Mouse (Mus musculus) ovary, postnatal 14 days (tissue): Measurements from ENCODE around the gene Myo1d.

Experiments used
- DNase-seq: peaks from one replicate; pipeline ENCODE4 v3.0.0; 2022; ENCODE audit warnings: low spot score

Gene Myo1d

DNA sequence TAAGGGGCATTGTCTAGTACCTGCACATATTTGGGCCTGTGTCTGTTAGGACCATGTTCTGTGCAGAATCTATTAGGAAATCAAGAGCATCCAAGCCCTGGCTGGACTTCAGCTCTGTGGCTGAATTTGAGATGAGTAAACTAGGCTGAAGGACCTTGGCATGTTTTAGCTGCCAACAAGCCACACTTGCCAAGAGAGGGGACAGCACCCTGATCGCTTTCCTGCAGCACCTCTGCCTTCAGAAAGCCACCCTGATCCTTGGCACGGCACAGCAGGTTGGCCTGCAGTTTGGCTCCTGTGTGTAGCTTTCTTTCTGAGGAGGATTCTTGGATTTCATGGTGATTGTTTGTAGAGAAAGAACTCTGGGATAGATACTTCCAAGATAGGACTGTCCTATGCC lies 1.7 kb upstream of the Myo1d start:
- DNase-seq = no peak

DNA sequence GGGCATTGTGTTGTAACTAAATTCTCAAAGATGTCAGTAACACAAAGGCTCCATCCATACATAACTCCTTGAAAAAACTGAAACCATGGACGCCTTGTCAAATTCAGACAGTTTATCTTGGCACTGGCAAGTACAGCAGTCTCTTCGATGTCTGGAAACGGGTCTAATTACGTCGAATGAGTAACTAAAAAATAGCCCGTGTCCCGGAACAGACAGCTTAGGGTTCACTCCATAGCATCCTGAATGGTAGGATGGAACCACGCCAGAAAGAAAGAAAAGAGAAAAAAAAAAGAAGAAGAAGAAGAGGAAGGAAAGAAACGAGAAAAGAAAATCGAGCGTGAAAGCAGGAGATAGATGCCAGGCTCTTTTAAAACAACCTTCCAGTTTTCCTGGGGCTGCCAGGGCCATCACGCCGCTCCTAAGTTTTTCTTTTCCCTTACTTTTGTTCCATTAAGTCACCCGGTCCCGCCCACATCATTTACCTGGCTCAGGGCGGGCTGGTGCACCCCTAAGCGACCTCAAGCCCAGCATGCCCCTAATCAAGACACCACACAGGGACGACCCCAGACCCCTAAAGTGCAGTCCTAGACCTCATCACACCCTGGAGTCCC lies 804 bp downstream of the Myo1d start:
- DNase-seq = no peak

DNA sequence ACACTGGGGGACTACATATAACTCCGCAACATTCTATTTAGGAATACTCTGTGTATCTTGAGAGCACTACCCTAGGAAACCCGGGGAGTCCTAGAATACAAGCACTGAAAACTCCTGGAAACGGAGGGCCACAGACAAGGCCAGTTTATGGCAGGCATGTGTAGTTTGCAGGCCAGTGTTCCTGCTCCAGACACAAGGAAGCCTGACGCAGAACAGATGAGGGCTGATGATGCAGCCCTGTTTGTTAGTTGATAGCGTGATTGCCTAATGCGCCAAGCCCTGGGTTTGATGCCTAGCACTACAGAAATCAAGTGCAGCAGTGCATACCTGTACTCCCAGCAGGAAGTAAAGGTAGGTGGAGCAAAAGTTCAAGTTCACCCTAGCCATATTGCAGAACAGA lies 1.7 kb downstream of the Myo1d start:
- no peak for DNase-seq

DNA sequence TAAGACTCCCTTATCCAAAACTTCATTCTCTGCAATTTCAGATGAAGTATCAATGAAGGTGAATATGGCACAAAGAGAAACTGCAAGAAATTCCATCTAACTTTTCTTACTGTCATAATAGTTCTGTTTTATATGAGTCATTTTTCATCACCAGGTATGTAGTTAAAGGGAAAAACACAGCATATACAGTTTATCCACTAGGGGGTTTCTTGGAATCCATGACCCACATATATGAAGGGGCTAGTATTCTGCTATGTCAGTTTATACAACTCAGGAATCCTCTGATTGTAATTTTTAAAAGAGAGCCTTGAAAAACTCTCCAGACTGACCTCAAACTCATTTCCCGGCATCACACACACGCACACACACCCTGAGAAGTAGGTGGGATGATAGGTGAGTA lies 2.1 kb downstream of the Myo1d start:
- DNase-seq = no peak

DNA sequence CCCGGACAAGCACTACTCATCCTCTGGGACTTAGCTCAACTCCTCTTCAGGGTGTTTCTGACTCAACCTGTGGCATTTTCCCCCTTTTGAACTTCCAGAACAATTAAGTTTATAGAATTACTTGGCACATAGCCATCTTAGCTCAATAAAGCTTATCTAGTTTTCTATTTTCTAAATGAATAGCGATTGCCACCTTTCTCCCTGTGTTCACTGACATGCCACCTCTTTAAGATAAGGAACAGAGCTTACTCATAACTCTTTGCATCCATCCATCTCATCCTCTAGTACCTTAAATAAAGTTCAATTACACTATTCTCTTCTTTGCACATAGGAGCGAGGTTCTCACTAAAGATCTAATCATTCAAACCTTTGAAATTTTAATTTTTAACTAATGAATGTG lies 4.3 kb downstream of the Myo1d start:
- no peak for DNase-seq

DNA sequence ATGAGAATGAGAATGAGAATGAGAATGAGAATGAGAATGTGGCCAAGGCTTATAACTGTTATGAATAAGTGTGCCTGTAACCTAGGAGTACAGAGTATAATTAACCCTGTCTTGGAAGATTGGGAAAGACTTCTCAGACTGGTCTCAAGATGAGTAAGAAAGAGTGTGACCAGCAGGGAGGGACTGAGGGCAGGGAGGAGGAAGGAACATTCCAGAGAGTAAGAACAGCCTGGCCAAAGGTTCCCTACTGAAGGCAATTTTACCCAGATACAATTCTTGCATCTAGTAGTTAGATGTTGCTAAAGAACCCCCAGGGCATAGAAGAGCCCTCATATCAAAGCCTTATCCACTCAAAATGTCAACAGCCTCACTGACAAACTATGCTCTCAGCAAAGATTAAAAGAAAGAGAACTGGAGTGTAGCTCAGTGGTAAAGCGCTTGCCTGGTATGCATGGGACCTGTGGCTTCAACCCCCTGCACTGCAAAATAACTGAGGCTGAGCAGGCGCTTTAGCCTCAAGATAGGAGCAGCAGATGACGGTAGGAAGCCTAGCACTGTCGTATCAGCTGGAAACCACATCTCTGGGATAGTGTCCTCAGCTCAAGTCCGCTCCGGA lies 7.1 kb downstream of the Myo1d start:
- DNase-seq = no peak

DNA sequence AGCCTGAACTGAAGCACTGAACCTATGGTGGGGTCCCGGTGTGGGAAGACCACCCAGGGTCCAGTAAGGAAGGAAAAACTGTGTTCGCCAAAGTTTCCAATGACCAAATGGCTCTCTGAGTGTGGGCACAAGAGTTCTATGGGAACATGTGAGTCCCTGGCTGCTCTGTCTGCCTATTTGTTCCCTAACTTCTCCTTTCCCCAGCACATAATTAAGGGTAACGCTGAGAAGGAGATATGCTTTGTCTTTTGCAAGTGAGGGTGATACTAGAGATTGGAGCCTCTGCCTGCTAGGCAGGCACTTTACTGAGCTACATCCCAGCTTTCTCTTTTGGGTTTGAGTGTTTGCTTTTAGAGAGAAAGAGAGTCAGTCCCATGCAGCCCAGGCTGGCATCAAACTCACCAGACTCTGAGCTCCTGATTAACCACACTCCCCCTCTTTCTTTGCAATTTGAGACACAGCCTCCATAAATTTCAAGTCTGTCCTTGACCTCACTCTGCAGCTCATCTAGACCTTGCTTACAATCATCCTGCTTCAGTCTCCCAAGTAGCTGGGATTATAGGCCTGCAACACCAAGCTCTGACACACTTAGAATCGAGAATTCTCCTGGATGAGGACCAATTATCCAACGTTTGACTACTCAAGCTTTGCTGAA lies 8.1 kb downstream of the Myo1d start:
- DNase-seq = no peak

DNA sequence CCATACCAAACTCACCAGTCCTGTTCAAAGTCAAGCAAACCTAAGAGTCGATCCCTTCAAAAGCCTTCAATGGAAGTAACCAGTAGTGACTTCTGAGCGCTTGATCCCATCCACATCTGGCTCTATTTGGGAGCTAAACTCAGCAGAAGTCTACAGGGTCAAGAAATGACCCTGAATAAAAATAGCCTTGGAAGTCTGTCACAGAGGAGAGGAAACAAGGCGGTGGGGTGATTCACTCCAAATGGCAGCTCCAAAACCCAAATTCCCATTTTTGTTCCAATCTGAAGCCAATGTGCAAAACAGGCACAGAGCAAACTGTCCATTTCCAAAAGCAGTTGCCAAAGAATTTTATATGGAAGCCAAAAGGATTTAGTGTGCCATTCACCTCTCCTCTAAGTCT lies 8.6 kb downstream of the Myo1d start:
- no peak for DNase-seq

DNA sequence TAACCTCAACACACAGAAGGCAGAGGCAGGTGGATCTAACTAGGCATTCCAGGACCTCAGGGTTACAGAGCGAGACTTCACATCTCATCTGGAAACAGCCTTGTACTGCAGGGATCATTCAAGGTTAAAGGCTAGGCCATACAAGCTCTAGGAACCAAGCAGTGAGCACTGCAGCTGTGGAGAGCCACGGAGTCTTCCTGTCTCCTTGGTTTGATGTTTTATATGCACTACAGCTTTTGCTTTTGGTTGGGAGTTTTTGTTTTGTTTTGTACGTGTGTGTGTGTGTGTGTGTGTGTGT lies 12.6 kb downstream of the Myo1d start:
- DNase-seq = no peak

DNA sequence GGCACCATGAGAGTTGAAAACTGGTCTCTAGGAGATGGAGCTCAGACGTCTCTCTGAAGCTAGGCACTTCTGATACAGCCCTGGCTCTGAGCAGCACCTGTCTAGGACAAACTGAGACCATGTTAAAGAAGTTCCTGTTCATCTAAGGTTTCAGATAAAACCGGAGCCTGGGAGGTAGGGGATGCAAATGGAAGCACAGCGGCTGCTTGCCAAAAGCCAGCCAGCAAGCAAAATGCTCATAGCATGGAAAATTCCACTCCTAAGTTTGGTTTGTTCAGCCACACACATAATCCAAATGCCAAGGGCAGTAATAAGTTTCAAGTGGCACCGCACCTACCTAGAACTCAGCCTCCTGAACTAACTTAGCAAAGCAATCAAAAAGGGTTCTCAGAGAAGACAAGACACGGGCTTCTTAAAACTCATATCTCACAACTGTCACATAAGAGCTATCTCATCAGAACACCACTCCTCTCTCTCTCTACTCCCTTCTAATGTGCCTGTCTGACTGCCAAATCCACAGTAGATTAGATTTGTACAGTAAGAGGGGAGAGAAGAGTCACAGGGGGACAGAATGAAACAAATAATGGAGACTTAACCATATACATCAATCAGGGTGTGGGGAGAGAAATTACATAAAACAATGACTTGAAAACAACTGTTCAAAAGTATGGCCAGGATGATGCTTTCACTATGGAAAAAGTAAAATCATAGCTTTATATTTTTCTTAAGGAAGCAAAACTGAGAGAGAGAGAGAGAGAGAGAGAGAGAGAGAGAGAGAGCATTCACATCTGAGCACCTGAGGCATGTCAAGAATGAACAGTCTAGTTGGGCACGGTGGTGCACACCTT lies 13.1 kb downstream of the Myo1d start:
- no peak for DNase-seq

DNA sequence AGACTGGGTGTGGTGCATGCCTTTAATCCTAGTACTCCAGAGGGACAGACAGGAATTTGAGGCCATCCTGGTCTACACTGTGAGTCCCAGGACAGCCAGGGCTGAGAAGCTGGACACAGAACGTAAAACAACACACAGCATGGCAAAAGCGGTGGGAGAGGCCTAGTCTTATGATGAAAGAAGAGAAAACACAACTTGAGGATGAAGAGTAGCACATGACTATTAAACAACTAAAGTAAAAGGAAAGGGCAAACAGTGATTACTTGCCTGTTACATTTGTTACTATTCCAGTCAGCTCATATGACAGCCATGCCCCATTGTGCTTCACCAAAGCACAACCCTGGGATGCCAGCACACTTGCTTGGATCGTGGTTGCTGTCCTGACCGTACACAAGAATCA lies 13.8 kb downstream of the Myo1d start:
- DNase-seq = no peak

DNA sequence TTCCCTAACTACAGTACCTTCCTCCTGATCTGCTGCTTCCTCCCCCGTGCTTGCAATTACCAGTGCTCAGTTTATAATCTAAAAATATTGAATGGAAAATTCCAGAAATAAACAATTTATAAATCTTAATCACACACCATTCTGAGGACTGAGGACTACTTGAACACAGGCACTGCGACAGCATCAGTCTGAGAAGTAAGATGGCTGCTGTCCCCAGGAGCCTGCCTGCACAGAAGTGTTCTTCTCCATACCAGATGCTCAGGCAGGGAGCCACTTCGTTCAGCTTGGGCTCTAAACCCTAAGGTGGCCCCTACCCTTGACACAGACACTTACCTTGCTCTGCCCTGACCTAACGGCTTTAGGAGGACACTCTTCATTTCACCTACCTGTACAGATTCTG lies 17.8 kb downstream of the Myo1d start:
- DNase-seq = no peak

DNA sequence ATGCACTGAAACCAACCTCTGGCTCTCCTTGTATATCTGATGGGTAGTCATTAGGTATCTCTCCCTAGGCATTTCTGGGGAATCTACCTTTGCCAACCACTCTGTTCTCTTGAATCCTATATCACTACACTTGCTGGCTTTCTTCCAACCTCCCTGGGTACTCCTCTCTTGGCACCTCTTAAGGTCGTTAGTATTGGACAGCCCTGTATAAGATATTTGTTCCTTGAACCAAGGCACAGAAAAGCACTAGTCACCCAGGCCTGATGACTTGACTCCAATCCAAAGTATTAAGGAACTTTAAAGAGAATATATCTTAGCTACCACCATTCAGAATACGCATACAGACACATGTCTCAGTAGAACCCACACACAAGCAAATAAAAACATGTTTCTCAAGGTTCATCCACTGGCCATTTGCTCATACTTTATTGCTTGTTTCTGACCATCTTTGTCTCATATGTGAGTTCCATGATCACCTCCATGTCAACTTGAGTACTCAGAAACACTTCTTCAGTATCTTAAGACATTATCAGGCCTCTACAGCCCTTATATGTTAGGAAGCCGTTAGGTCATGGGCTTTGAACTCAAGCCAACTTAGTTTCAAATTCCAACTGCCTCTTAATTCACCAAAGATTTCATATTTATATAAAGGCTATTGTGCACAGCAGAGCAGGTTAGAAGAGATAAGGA lies 18.4 kb downstream of the Myo1d start:
- no peak for DNase-seq

DNA sequence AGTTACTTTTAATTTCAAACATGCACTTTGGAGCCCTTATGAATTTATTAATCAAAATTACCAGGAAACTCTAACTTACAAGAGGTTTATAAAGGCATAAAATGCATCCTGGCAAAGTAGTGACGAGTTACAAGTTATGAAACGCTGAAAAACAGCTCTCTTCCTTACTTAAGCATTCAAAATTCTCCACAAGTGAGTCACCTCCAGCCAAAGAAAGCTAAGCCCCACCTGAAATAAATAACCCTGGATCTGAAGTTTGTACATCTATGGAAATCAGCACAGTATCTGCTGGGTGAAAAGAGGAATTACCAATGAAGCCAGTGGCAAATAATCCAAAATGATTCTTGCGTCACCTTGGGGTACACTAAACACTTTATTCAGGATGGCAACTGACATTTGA lies 20.8 kb downstream of the Myo1d start:
- DNase-seq = no peak

DNA sequence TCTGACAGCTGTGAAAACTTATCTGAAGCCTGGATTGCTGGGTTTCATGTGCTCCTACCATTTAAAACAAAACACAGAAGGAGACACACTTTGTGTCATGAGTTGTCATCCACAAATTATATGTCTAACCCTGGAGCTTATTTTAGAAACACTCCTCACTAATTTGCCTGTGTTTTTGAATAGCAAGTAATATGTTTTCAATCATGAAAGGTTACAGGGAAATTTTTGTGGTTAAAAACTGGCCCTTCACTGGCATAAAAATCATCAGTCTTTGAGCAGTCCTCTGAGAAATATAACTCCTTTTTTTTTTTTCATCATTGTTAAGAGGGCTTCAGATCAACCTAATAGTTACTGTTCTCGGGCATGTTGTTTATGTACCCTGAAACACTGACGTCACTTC lies 25.6 kb downstream of the Myo1d start:
- no peak for DNase-seq

DNA sequence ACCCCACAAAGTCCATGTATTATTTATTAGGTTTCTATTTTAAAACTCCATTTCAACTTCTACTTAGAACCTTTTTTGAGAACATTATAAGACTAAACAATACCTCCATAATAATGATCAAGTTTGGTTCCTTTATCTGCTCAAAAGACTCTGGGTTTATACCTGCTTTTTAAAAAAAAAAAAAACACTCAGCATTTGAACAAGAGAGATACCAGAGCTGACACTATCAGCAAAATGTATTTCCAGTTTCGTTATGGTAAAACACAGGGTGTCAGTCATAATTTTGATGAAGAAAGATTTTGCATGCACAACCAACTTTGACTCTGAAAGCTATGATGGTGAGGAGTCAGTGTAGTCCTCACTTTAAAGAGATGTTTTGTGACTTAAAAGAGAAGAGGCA lies 28.7 kb downstream of the Myo1d start:
- DNase-seq = no peak

DNA sequence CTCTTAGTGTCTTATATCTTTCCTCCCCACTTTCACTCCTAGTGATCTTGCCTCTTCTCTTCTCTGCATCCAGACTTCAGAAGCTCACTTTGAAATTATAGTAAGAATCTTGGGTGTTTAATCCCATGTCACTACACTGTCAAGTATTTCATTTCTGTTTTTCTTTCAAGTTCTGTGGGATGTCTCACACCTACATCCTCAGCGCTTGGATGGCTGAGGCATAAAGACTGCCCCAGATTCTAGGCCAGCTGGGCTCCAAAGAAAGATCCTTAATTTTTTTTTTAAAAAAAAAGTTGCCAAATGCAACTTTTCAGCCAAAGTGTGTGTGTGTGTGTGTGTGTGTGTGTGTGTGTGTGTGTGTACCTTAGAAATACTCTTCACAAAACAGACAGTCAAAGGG lies 30.6 kb downstream of the Myo1d start:
- no peak for DNase-seq

DNA sequence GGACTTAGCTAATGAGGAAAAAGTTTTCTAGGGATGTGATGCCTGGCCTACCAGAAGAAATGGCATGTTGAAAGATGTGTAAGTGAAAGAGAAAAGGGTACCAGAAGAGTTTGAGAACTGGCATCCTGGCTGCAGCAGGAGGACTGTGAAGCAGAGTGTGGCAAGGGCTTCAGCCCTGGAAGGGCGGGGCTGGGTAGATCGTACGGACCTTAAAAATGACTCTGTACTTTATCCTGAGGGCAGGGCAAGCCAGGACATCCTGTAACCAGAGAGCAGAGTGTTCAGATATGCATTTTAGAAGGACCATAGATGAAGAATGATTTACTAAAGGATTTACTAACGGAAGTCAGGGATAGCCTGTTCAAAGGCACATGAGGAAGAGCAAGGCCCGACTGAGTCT lies 34.4 kb downstream of the Myo1d start:
- no peak for DNase-seq

DNA sequence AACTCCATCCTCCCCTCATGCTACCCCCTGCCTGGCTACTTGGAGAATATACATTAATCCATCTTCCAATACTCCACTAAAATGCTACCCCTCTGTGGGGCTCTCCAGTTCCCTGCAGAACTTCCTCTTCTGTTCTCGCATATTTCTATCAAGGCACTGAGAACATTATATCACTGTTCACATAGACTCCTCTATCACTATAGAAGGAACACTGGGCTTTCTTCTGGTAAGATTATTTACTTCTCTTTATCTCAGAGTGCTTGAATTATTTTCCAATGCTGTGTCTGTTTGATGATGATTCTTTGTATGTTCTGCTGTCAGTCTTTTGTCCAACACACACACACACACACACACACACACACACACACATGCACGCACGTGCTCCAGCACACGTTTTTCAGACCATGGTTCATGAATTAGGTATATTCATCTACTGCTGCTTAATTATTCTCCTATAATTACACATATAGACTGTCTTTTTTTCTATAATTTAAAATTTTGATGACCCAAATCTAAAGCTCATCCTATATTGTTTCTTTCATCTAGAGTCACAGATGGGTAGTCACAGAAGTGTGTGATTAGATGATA lies 35.9 kb downstream of the Myo1d start:
- DNase-seq = no peak

DNA sequence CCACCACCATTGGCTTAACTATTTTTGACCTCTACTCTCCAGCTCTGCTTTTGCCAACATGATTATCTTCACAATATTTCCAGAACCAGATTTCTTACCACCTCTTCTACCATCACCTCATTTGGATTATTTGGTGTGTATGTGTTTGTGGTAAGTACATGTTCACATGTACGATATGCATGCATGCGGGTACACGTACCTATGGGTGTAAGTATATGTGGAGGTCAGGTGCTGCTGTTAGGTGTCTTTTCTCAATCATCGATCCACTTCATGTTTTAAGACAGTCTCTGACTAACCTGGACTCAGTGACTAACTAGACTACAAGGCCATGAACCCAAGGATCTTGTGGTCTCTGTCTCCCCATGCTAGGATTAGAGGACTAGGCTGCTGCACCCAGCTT lies 37.4 kb downstream of the Myo1d start:
- no peak for DNase-seq

DNA sequence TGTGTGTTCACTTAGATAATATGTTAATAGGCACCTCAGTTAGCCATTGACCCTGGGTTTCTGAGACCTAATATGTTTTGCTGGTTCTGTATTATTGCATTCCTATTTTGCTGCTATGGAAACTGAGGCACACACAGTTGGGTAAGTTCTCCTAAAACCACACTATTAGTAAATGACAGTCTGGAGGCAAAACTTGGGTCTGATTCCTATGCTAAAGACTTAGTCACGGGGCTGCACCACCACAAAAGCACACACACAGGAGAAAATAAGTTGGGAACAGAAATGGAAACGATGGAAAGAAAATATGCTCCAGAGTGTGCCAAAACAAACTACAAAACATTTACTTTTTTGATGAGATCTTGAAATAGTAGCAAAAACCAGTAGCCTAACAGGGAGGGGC lies 45.1 kb downstream of the Myo1d start:
- no peak for DNase-seq

DNA sequence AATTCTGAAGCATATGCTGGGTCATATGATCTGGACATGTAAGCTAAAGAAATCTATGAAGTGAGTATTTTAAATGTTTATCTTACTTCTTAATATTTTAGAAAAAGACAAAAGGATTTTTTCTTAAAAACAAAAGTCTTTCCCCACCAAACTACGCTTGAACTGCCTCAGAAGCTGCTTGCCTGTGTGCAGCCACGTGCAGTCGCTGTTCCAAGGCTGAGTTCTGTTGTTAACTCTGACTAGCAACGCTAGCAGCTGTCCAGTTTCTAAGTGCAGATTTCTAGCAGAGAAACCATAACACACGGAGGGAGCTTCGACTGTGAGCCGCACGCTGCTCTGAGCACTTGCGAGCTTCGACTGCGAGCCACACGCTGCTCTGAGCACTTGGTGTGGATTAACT lies 55.1 kb downstream of the Myo1d start:
- no peak for DNase-seq
